Mouse (Mus musculus): ENCODE results near the gene Gm21409.
"Not testable (repeated sequence)": the region's sequence is repeated elsewhere in the genome, so short reads cannot be mapped to it uniquely, and the experiment has no call there.

The Gm21409 gene

DNA sequence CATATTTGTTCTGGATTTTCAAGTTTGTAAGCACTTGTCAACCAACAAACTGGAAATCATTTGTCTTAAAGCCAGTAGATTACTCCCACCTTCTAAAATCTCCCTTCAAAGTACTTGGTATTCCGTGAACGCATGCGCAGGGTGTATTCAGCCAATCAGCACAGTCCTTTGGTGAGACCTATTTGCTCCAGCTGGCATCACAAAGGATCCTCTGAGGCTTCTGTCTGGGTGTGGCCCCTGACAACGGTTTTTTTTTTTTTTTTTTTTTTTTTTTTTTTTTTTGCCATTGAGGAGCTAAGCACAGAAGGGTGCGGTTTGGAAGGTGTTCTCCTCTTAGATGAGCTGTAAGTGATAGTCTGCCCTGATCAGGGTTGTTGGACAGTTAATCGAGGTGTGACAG, at the start of gene Gm21409:
TSS of gene Gm21409 (plus strand) at position 301 of the 400 bp plus-strand sequence.
- CTCF ChIA-PET: not testable (repeated sequence)
